Mouse (Mus musculus) induced T-regulatory cell, adult 2 months (primary cell): Measurements from ENCODE around the gene Btbd2.

Experiments
- DNase-seq: peaks from one replicate; pipeline ENCODE4 v3.0.0-alpha.2; 2012; ENCODE audit warnings: low read depth

The Btbd2 gene

GRCm38 (mm10) chr10:80656863-80657623 lies at the start of gene Btbd2:
Gene Btbd2, minus strand, starts transcription at chr10:80657071.
- peak; percentile 64 for DNase-seq

GRCm38 (mm10) chr10:80705479-80705878 lies 48.6 kb upstream of the Btbd2 start:
- no peak for DNase-seq

- no peak for DNase-seq
Measured at GRCm38 (mm10) chr10:80705033-80705432, 48.2 kb upstream of the Btbd2 start.

GRCm38 (mm10) chr10:80704418-80704817 lies 47.5 kb upstream of the Btbd2 start:
- DNase-seq, result no peak

GRCm38 (mm10) chr10:80703643-80704042 lies 46.8 kb upstream of the Btbd2 start:
- DNase-seq, result no peak

- peak; percentile 96 for DNase-seq
Measured at GRCm38 (mm10) chr10:80702536-80703390, 45.9 kb upstream of the Btbd2 start.

- peak; percentile 99 for DNase-seq
Measured at GRCm38 (mm10) chr10:80701721-80702535, 45.1 kb upstream of the Btbd2 start, which contains the start of the genes Mob3a and Izumo4. Gene Mob3a, minus strand, starts transcription at chr10:80701977. Gene Izumo4, plus strand, starts transcription at chr10:80702184.

- DNase-seq, result peak; percentile 92
Measured at GRCm38 (mm10) chr10:80700732-80701131, 43.9 kb upstream of the Btbd2 start.

- peak; percentile 70 for DNase-seq
Measured at GRCm38 (mm10) chr10:80700038-80700504, 43.2 kb upstream of the Btbd2 start.

GRCm38 (mm10) chr10:80698605-80699004 lies 41.7 kb upstream of the Btbd2 start:
- DNase-seq, result peak; percentile 69

GRCm38 (mm10) chr10:80697812-80698211 lies 40.9 kb upstream of the Btbd2 start:
- no peak for DNase-seq

- DNase-seq, result peak; percentile 60
Measured at GRCm38 (mm10) chr10:80697393-80697787, 40.5 kb upstream of the Btbd2 start.

GRCm38 (mm10) chr10:80696502-80697392 lies 39.9 kb upstream of the Btbd2 start:
- DNase-seq, result no peak

- DNase-seq, result peak; percentile 91
Measured at GRCm38 (mm10) chr10:80695801-80696501, 39.1 kb upstream of the Btbd2 start.

- peak; percentile 97 for DNase-seq
Measured at GRCm38 (mm10) chr10:80695186-80695585, 38.3 kb upstream of the Btbd2 start.

- DNase-seq, result peak; percentile 64
Measured at GRCm38 (mm10) chr10:80694159-80694938, 37.5 kb upstream of the Btbd2 start.

- DNase-seq, result peak; percentile 56
Measured at GRCm38 (mm10) chr10:80693401-80694045, 36.7 kb upstream of the Btbd2 start.

- DNase-seq, result peak; percentile 78
Measured at GRCm38 (mm10) chr10:80692249-80693165, 35.6 kb upstream of the Btbd2 start.
